Mouse (Mus musculus) small intestine, adult 2 months (tissue): ENCODE data around the gene Ndufa4l2.

ENCODE experiments used
- CTCF ChIP-seq: fragments of 200-500 bp; IDR thresholded peaks from 2 replicates; pipeline ENCODE4 v1.5.1; 2012; ENCODE audit warnings: low read depth, mild to moderate bottlenecking, control low read depth, inconsistent platforms, low read length, moderate library complexity, mixed read lengths; ENCODE audit not compliant: insufficient replicate concordance, insufficient read length; ENCODE audit errors: extremely low read depth
- POLR2A ChIP-seq: fragments of 200-500 bp; IDR thresholded peaks from 2 replicates; pipeline ENCODE4 v1.6.1; 2012; ENCODE audit warnings: low read depth, mild to moderate bottlenecking, control low read depth, inconsistent platforms, low read length, moderate library complexity

GRCm38 (mm10) chr10:127500894-127501893 lies 13.6 kb upstream of the Ndufa4l2 start, which contains the start of gene Stac3:
- TF ChIP-seq CTCF (no peak), POLR2A (no peak)
